Mouse (Mus musculus) megakaryocyte, embryonic 14.5 days (primary cell): ENCODE results near the gene Upf3a.

ENCODE experiments used
- FLI1 ChIP-seq: IDR thresholded peaks from 2 replicates; pipeline ENCODE4 v1.6.1; 2012; ENCODE audit warnings: low read length, inconsistent platforms, mixed read lengths
- GATA1 ChIP-seq: IDR thresholded peaks from 3 replicates; pipeline ENCODE4 v1.6.1; 2012; ENCODE audit warnings: mixed read lengths, low read length, inconsistent platforms, borderline replicate concordance

GRCm38 (mm10) chr8:13799566-13799965 is 14.2 kb downstream of the Upf3a start:
- no peak for TF ChIP-seq GATA1
- no peak for TF ChIP-seq FLI1
